Mouse (Mus musculus) duodenum, adult 2 months (tissue): ENCODE results near the gene Dhodh. TPM values are rescaled to one million over a fixed set of nuclear protein-coding genes. Genes with fewer than 3 reads are reported as not detected.

Experiments used
- polyA plus RNA-seq: library from polyadenylated mRNA; depleted of rRNA; stranded (reverse); fragments of >200 nt; gene quantifications from 2 replicates; pipeline ENCODE4 v1.2.3, GENCODE M21; 2012; ENCODE audit warnings: low replicate concordance; rRNA removed

Dhodh gene
- polyA plus RNA-seq = 9.6 and 17.6 TPM in 2 replicates

DNA sequence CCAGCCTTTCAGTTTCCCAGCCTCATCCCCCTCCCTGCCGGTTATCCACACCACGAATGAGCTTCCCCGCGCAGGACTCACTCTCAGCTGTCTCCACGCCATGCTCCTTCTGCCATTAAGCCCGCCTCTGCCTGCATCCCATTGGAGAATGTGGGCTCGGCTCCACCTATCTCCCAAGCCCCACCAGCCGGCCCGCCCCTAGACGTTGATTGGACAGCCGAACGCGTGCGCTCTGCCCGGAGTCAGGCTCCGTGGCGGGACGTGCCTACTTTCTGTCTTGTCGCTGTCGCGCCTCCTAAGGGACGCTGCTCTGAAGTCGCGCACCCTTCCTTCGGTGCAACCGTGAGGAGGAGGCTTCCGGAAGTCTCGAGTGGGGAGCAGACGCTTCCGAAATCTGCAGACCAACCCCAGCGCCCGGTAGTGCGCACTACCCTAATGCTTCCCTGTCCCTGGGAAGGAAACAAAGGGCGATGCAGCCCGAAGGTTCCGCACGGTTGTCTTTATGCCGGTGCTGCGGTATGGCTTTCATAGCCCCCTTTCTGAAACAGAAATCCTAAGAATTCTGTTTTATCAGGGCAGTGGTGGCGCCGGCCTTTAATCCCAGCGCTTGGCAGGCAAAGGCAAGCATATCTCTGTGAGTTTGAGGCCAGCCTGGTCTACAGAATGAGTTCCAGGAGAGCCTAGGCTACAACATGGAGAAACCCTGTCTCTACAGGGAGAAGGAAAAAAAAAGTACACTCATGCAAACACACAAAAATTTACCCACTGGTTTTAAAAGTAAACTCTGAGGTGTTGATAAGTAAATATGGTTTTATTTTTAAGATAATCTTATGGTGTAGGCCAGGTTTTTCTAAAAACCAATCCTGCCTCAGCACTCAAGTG is at the start of gene Dhodh:
Gene Dhodh, minus strand, starts transcription at position 403 of the 882 bp plus-strand sequence.

DNA sequence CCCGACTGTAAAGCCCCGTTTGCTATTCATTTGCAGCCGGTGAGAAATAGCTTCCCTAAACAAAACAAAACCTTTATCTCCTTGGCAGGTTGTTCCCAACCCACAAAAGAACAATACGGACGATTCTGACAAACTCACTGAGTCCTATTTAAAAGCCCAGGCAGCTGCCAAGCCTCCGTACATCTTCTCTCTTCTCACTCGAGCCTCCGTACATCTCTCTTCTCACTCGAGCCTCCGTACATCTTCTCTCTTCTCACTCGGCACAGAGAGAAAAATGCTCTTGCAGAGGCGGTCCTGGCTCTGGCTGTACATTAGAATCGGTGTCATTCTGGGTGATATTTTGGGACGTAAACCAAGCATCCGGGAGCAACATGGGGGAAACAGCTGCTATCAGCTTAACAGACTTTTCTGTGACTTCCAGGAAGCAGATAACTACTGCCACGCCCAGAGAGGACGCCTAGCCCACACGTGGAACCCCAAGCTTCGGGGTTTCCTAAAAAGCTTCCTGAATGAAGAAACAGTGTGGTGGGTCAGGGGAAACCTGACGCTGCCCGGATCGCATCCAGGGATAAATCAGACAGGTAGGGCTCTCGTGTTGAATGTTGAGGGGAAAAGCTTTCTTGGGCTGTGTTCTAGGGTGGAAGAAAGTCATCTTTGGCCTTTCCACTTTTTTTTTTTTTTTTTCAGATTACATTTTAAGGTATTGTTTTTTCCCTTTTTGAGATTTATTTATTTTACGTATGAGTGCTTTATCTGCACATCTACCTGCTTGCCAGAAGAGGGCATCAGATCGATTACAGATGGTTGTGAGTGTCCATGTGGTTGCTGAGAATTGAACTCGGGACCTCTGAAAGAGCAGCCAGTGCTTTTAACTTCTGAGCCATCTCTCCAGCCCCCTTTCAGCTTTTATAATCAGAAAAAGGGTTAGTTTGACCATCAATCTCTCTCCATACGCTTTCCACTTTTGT is 6.1 kb upstream of the Dhodh start, which contains the start of gene Pkd1l3:
Gene Pkd1l3, plus strand, starts transcription at position 275 of the 968 bp plus-strand sequence.

DNA sequence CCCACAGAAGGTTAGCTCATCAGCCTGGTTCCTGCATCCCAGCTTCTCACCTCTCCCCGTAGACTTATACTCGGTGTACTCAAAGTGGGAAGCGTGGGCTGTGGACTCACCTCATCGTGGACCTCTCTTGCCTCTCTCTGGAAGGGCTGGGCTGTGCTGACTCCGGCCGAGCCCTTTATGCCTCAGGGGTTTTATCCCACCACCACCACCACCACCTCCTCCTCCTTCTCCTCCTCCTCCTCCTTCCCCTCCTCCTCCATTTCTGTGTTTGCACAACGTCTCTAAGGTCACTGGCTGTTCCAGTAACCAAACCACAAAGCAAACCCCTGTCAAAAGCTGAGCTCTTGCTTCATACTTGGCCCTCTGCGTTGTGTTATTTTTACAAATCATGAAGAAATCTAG is 29.6 kb downstream of the Dhodh start, which contains the start of gene Hp:
Gene Hp, minus strand, starts transcription at position 273 of the 402 bp plus-strand sequence.

GRCm38 (mm10) chr8:109565498-109566333 is 42.8 kb downstream of the Dhodh start, which contains the start of the genes Dhx38 and Txnl4b:
Gene Dhx38, minus strand, starts transcription at chr8:109565861.
Gene Txnl4b, plus strand, starts transcription at chr8:109565892.

Other genes starting within 250 kb of the Dhodh start
- gene Pmfbp1, start 114.6 kb downstream of the Dhodh start, polyA plus RNA-seq = not detected in 2 replicates
- gene Dhx38, start 42.8 kb downstream of the Dhodh start, polyA plus RNA-seq = 12.4 and 18.2 TPM in 2 replicates
- gene Txnl4b, start 42.8 kb downstream of the Dhodh start, polyA plus RNA-seq = 2.4 and 3.2 TPM in 2 replicates
- 0.92 and 18.9 TPM in 2 replicates for gene Hp, start 29.5 kb downstream of the Dhodh start, polyA plus RNA-seq
- gene Pkd1l3, start 5.8 kb upstream of the Dhodh start, polyA plus RNA-seq = 0.05 TPM in 2 replicates
- gene Ist1, start 84.6 kb upstream of the Dhodh start, polyA plus RNA-seq = 21.5 and 23.7 TPM in 2 replicates
- 4.3 TPM in 2 replicates for gene Zfp821, start 96.9 kb upstream of the Dhodh start, polyA plus RNA-seq
- 2.5 and 3.5 TPM in 2 replicates for gene Atxn1l, start 129.1 kb upstream of the Dhodh start, polyA plus RNA-seq
- gene Ap1g1, start 169.9 kb upstream of the Dhodh start, polyA plus RNA-seq = 10.0 and 11.0 TPM in 2 replicates